Mouse (Mus musculus) forebrain, embryonic 11.5 days (tissue): Measurements from ENCODE around the gene Kctd21. TPM values are rescaled to one million over a fixed set of nuclear protein-coding genes. Genes with fewer than 3 reads are reported as not detected.

ENCODE experiments used
- ATAC-seq: fragments of 200-750 bp; cut with Nextera tagmentation; replicated peaks from 2 replicates; pipeline ENCODE4 v1.8.0; 2017; ENCODE audit warnings: moderate TSS enrichment; ENCODE audit not compliant: low FRiP score
- DNase-seq: peaks from one replicate; pipeline ENCODE4 v3.0.0-alpha.2; 2017; ENCODE audit warnings: low spot score
- H3K27ac ChIP-seq: fragments of 300-500 bp; sonication (generic); 2 replicates; pipeline ENCODE4 v1.5.1; 2014; ENCODE audit warnings: low read depth, low read length
- H3K27me3 ChIP-seq: fragments of 300-500 bp; sonication (generic); 2 replicates; pipeline ENCODE4 v1.6.1; 2014; ENCODE audit warnings: mild to moderate bottlenecking, low read length, mixed read lengths; ENCODE audit not compliant: control insufficient read depth, insufficient read depth
- H3K36me3 ChIP-seq: fragments of 300-500 bp; sonication (generic); 2 replicates; pipeline ENCODE4 v1.6.1; 2014; ENCODE audit warnings: mild to moderate bottlenecking, low read length, moderate library complexity, mixed read lengths; ENCODE audit not compliant: control insufficient read depth, insufficient read depth
- H3K4me1 ChIP-seq: fragments of 300-500 bp; sonication (generic); replicated peaks from 2 replicates; pipeline ENCODE4 v1.6.1; 2014; ENCODE audit warnings: low read length, mixed read lengths; ENCODE audit not compliant: control insufficient read depth, insufficient read depth
- H3K4me2 ChIP-seq: fragments of 300-500 bp; sonication (generic); 2 replicates; pipeline ENCODE4 v1.6.1; 2014; ENCODE audit warnings: low read depth, mild to moderate bottlenecking, low read length, moderate library complexity, mixed read lengths; ENCODE audit not compliant: severe bottlenecking
- H3K4me3 ChIP-seq: fragments of 300-500 bp; sonication (generic); 2 replicates; pipeline ENCODE4 v1.5.1; 2014; ENCODE audit warnings: low read depth, low read length
- H3K9ac ChIP-seq: fragments of 300-500 bp; sonication (generic); 2 replicates; pipeline ENCODE4 v1.6.1; 2014; ENCODE audit warnings: low read length
- H3K9me3 ChIP-seq: fragments of 300-500 bp; sonication (generic); 2 replicates; pipeline ENCODE4 v1.6.1; 2016; ENCODE audit warnings: low read length, mixed read lengths; ENCODE audit not compliant: control insufficient read depth
- WGBS: fragments of 180-500 bp; shearing (Covaris S2); extraction: QIAGEN DNeasy Blood & Tissue Kit; methylation state at CpG from one replicate; pipeline ENCODE4 v1.1.7; 2014; 5-methylcytosine and 5-hydroxymethylcytosine counted together
- polyA plus RNA-seq: library from polyadenylated mRNA; unstranded; fragments of >200 nt; fragmentation: Nextera tagmentation; extraction: Ambion mirVana; gene quantifications from 2 replicates; pipeline ENCODE4 v1.2.1, GENCODE M21; 2014

Gene Kctd21
- polyA plus RNA-seq, 1 experiment from 2014 or later, result 4.7 TPM

DNA sequence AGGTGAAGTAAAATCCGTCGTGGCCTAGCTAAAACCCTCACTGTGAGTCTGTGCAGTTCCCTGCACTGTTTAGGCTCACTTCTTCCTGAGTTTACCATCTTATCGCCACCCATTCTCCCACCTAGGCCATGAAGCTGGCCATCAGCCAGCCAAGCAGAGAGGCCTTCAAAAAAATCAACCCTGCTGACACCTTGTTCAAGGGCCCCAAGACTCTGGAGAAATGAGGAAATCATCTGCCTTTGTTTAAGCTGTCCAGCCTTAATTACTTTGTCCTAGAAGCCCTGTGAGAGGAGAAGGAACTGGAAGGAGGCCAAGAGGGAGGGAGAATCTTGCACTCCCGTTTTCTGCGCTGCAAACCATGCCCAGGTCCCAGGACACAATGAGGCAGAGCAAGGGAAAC, 24.1 kb downstream of the Kctd21 start:
- Histone ChIP-seq H3K9ac (no peak overlapping the region), H3K27ac (no peak overlapping the region), H3K36me3 (no peaks in the 10 kb centered on the region), H3K27me3 (no peaks in the 10 kb centered on the region), H3K9me3 (no peaks in the 10 kb centered on the region), H3K4me1 (no peaks in the 10 kb centered on the region), H3K4me3 (no peak overlapping the region), H3K4me2 (no peak overlapping the region)
- no peak for ATAC-seq
- peak; percentile 27 for DNase-seq
- WGBS, result 83% methylated on average over 5 of the region's 5 CpGs

DNA sequence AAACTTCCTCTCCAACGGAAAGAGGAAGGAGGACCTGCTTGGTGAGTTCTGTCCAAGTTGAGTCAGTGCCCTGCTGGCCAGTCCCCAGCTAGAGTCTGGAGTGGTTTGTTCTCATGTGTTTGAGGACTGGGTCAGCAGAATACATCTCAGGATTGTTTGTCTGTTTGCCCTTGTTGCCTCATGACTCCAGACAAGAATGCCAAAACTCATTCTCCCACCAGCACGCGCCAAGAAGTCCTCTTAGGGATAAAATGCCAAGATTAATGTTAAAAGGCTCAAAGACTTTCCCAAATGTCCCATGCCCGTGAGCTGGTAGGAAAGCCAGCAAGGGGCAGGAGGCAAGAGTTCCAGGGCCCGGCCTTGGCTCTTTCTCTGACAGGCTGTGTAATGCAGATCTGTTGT, 24.7 kb downstream of the Kctd21 start:
- Histone ChIP-seq H3K27ac (no peak overlapping the region), H3K36me3 (no peaks in the 10 kb centered on the region), H3K27me3 (no peaks in the 10 kb centered on the region), H3K4me1 (no peaks in the 10 kb centered on the region), H3K4me3 (no peak overlapping the region), H3K9me3 (no peaks in the 10 kb centered on the region), H3K9ac (no peak overlapping the region), H3K4me2 (no peak overlapping the region)
- ATAC-seq, result no peak
- 76% methylated on average over 5 of the region's 5 CpGs for WGBS
- DNase-seq, result peak; percentile 35

GRCm38 (mm10) chr7:97357840-97358239, 25.7 kb downstream of the Kctd21 start:
- DNase-seq (peak; percentile 35), ATAC-seq (no peak)
- no peaks in the 10 kb centered on the region for H3K27me3 ChIP-seq
- 73% methylated on average over 3 of the region's 3 CpGs for WGBS
- no peak overlapping the region for H3K4me2 ChIP-seq
- H3K27ac ChIP-seq, result no peak overlapping the region
- no peaks in the 10 kb centered on the region for H3K9me3 ChIP-seq
- no peaks in the 10 kb centered on the region for H3K36me3 ChIP-seq
- no peak overlapping the region for H3K4me3 ChIP-seq
- no peak overlapping the region for H3K9ac ChIP-seq
- no peaks in the 10 kb centered on the region for H3K4me1 ChIP-seq

DNA sequence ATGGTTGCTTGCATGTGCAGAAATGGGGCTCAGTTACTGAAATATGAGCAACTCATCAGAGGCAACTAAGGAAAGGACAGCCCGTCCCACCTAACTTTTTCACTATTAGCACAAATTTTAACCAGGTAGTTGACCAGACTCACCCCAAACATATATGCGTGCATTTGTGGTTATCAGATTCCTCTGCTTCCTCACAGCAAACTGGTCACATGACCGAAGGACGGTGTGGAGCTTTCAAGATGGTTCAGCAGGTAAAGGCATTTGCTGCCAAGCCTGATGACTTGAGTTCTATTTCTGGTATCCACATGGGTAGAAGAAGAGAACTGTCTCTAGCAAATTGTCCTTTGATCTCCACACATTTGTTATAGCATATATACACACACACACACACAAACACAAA, 26.2 kb downstream of the Kctd21 start:
- DNase-seq, result peak; percentile 11
- H3K36me3 ChIP-seq, result no peaks in the 10 kb centered on the region
- no peak overlapping the region for H3K9ac ChIP-seq
- H3K27ac ChIP-seq, result no peak overlapping the region
- H3K4me2 ChIP-seq, result no peak overlapping the region
- 92% methylated on average over 4 of the region's 4 CpGs for WGBS
- no peaks in the 10 kb centered on the region for H3K27me3 ChIP-seq
- no peak overlapping the region for H3K4me3 ChIP-seq
- H3K9me3 ChIP-seq, result no peaks in the 10 kb centered on the region
- H3K4me1 ChIP-seq, result no peaks in the 10 kb centered on the region
- ATAC-seq, result no peak

DNA sequence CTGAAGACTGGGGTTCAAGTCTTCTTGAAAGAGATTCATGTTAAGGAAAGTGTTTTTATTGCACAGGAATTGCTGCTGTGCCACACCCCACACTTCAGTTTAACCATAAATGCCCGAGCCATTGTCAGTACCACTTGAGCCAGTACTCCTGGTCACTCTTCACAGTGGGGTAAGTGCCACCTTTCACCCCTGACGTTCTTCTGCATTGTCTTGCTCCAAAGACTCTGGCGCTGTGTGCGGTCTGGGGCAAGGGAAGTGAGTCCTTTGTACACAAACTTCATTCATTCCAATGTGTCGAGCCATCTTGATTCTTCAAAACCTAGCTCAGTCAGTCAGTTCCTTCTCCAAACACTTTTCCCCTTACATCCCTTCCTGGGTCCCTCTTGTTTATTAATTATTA, 28.0 kb downstream of the Kctd21 start:
- Histone ChIP-seq H3K36me3 (no peaks in the 10 kb centered on the region), H3K9ac (no peak overlapping the region), H3K27me3 (no peaks in the 10 kb centered on the region), H3K4me2 (no peak overlapping the region), H3K4me3 (no peak overlapping the region), H3K27ac (no peak overlapping the region), H3K9me3 (no peaks in the 10 kb centered on the region), H3K4me1 (no peaks in the 10 kb centered on the region)
- 71% methylated on average over 5 of the region's 5 CpGs for WGBS
- DNase-seq (peak; percentile 8), ATAC-seq (no peak)

DNA sequence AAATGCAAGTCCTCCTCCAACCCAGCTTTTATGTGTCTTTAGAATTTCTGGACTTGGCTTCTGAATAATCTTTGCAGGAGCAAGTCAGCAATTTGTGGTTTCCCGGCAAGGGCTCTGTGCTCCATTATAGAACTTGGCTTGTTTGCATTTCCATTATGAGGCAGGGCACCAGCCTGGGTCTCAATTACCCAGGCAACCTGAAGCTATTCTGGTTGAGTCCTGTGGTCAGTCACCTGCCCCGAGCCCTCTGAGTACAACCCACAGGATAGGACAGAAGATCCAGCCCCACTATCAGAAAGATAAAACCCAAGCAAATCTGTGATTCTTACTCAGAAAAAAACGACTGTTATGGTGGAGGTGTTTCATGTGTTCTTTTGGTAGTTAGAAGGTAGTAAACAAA, 28.8 kb downstream of the Kctd21 start:
- H3K36me3 ChIP-seq, result no peaks in the 10 kb centered on the region
- H3K27ac ChIP-seq, result no peak overlapping the region
- ATAC-seq, result no peak
- H3K4me1 ChIP-seq, result no peaks in the 10 kb centered on the region
- H3K4me3 ChIP-seq, result no peak overlapping the region
- peak; percentile 13 for DNase-seq
- no peak overlapping the region for H3K9ac ChIP-seq
- no peaks in the 10 kb centered on the region for H3K27me3 ChIP-seq
- H3K9me3 ChIP-seq, result no peaks in the 10 kb centered on the region
- WGBS, result 53% methylated on average over 3 of the region's 3 CpGs
- H3K4me2 ChIP-seq, result no peak overlapping the region

GRCm38 (mm10) chr7:97361467-97361866, 29.3 kb downstream of the Kctd21 start:
- H3K9me3 ChIP-seq, result no peaks in the 10 kb centered on the region
- DNase-seq (peak; percentile 55), ATAC-seq (no peak)
- no peak overlapping the region for H3K4me3 ChIP-seq
- no peak overlapping the region for H3K27ac ChIP-seq
- no peaks in the 10 kb centered on the region for H3K4me1 ChIP-seq
- H3K36me3 ChIP-seq, result no peaks in the 10 kb centered on the region
- no peak overlapping the region for H3K4me2 ChIP-seq
- H3K27me3 ChIP-seq, result no peaks in the 10 kb centered on the region
- no peak overlapping the region for H3K9ac ChIP-seq
- WGBS, result 25% methylated on average over 4 of the region's 4 CpGs

DNA sequence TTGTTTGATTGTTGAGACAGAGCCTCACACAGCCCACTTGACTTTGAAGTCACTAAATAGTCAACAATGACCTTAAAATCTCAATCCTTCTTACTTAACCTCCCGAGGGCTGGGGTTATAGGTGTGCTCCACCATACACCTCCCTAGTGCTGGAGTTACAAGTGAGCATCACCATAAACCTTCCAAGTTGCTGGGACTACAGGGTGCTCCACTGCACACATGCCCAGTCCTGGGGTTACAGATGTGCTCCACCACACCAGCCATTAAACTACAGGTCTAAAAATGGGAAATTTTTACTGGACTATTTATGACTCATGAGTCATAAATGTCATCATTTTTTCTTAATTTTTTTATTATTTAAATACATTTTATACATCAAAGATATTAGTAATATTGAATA, 33.8 kb downstream of the Kctd21 start:
- DNase-seq (peak; percentile 30), ATAC-seq (0 out of 2 replicates have a peak, but pooled peaks have one; percentile 42)
- H3K36me3 ChIP-seq, result no peaks in the 10 kb centered on the region
- H3K27ac ChIP-seq, result no peak overlapping the region
- H3K4me2 ChIP-seq, result no peak overlapping the region
- H3K9me3 ChIP-seq, result no peaks in the 10 kb centered on the region
- H3K4me3 ChIP-seq, result no peak overlapping the region
- H3K4me1 ChIP-seq, result peaks cover 3% of the 10 kb centered on the region
- no peak overlapping the region for H3K9ac ChIP-seq
- no peaks in the 10 kb centered on the region for H3K27me3 ChIP-seq
- 74% methylated on average over 1 of the region's 1 CpGs for WGBS

GRCm38 (mm10) chr7:97375101-97375500, 43.0 kb downstream of the Kctd21 start:
- no peak overlapping the region for H3K9ac ChIP-seq
- DNase-seq (no peak), ATAC-seq (no peak)
- no peak overlapping the region for H3K4me2 ChIP-seq
- no peak overlapping the region for H3K4me3 ChIP-seq
- WGBS, result 95% methylated on average over 9 of the region's 9 CpGs
- H3K27ac ChIP-seq, result no peak overlapping the region
- H3K4me1 ChIP-seq, result peaks cover 6% of the 10 kb centered on the region
- no peaks in the 10 kb centered on the region for H3K9me3 ChIP-seq
- no peaks in the 10 kb centered on the region for H3K27me3 ChIP-seq
- H3K36me3 ChIP-seq, result peaks cover 4% of the 10 kb centered on the region
